Mouse (Mus musculus) erythroblast, embryonic 14.5 days (primary cell): ENCODE results near the gene Rsl1d1. TPM values are rescaled to one million over a fixed set of nuclear protein-coding genes. Genes with fewer than 3 reads are reported as not detected.

ENCODE experiments used
- H3K27me3 ChIP-seq: 2 replicates; pipeline ENCODE4 v1.6.1; 2012; ENCODE audit warnings: inconsistent platforms; ENCODE audit not compliant: control insufficient read depth
- H3K36me3 ChIP-seq: 2 replicates; pipeline ENCODE4 v1.6.1; 2012; ENCODE audit warnings: mild to moderate bottlenecking, inconsistent platforms; ENCODE audit not compliant: control insufficient read depth
- H3K4me1 ChIP-seq: 2 replicates; pipeline ENCODE4 v1.6.1; 2012; ENCODE audit warnings: inconsistent platforms; ENCODE audit not compliant: control insufficient read depth
- H3K4me3 ChIP-seq: replicated peaks from 2 replicates; pipeline ENCODE3; 2012; ENCODE audit warnings: moderate library complexity, mild to moderate bottlenecking, inconsistent platforms
- H3K9me3 ChIP-seq: 2 replicates; pipeline ENCODE4 v1.6.1; 2012; ENCODE audit warnings: low read length, inconsistent platforms, mixed read lengths; ENCODE audit not compliant: control insufficient read depth
- GATA1 ChIP-seq: IDR thresholded peaks from 2 replicates; pipeline ENCODE4 v1.6.1; 2012; ENCODE audit warnings: low read length, inconsistent platforms, mixed read lengths
- TAL1 ChIP-seq: IDR thresholded peaks from 3 replicates; pipeline ENCODE4 v1.6.1; 2012; ENCODE audit warnings: low read length, inconsistent platforms, mixed read lengths
- polyA plus RNA-seq: library from polyadenylated mRNA; stranded (reverse); fragments of >175 nt; gene quantifications from 2 replicates; pipeline ENCODE4 v1.2.3, GENCODE M21; 2012

Gene Rsl1d1
- polyA plus RNA-seq, 1 experiment = 0.77 TPM

GRCm38 (mm10) chr16:11197052-11197451 is 6.1 kb downstream of the Rsl1d1 start:
- Histone ChIP-seq H3K4me1 (peaks cover 20% of the 10 kb centered on the region), H3K9me3 (no peaks in the 10 kb centered on the region), H3K4me3 (no peak overlapping the region), H3K27me3 (no peaks in the 10 kb centered on the region), H3K36me3 (peaks cover 97% of the 10 kb centered on the region)
- no peak for TF ChIP-seq TAL1
- no peak for TF ChIP-seq GATA1

- Histone ChIP-seq H3K36me3 (peaks cover 74% of the 10 kb centered on the region), H3K4me1 (peaks cover 4% of the 10 kb centered on the region), H3K9me3 (no peaks in the 10 kb centered on the region), H3K4me3 (no peak overlapping the region), H3K27me3 (no peaks in the 10 kb centered on the region)
- TF ChIP-seq TAL1 (no peak), GATA1 (no peak)
Measured at GRCm38 (mm10) chr16:11193231-11193630, 9.9 kb downstream of the Rsl1d1 start.

- Histone ChIP-seq H3K36me3 (peaks cover 43% of the 10 kb centered on the region), H3K27me3 (no peaks in the 10 kb centered on the region), H3K9me3 (no peaks in the 10 kb centered on the region), H3K4me3 (no peak overlapping the region), H3K4me1 (no peaks in the 10 kb centered on the region)
- TF ChIP-seq TAL1 = no peak
- TF ChIP-seq GATA1 = no peak
Measured at GRCm38 (mm10) chr16:11190150-11190549, 13.0 kb downstream of the Rsl1d1 start.

- Histone ChIP-seq H3K4me3 (no peak overlapping the region), H3K4me1 (peaks cover 32% of the 10 kb centered on the region), H3K9me3 (no peaks in the 10 kb centered on the region), H3K27me3 (0 out of 2 replicates have a peak, but pooled peaks cover 2% of the 10 kb centered on the region), H3K36me3 (peaks cover 5% of the 10 kb centered on the region)
- TF ChIP-seq GATA1 (no peak), TAL1 (no peak)
Measured at GRCm38 (mm10) chr16:11177404-11177803, 25.7 kb downstream of the Rsl1d1 start.

GRCm38 (mm10) chr16:11176884-11177244 is 26.3 kb downstream of the Rsl1d1 start:
- peaks cover 7% of the 10 kb centered on the region for H3K36me3 ChIP-seq
- 0 out of 2 replicates have a peak, but pooled peaks cover 2% of the 10 kb centered on the region for H3K27me3 ChIP-seq
- H3K9me3 ChIP-seq = no peaks in the 10 kb centered on the region
- peaks cover 35% of the 10 kb centered on the region for H3K4me1 ChIP-seq
- TF ChIP-seq TAL1 (no peak), GATA1 (no peak)
- peak overlapping the region; percentile 91 for H3K4me3 ChIP-seq

- peaks cover 7% of the 10 kb centered on the region for H3K36me3 ChIP-seq
- H3K27me3 ChIP-seq = 0 out of 2 replicates have a peak, but pooled peaks cover 2% of the 10 kb centered on the region
- H3K4me1 ChIP-seq = peaks cover 36% of the 10 kb centered on the region
- peak within 1 kb of the TSS; percentile 91 for H3K4me3 ChIP-seq
- TF ChIP-seq GATA1 (no peak), TAL1 (no peak)
- no peaks in the 10 kb centered on the region for H3K9me3 ChIP-seq
Measured at GRCm38 (mm10) chr16:11176208-11176883, 26.8 kb downstream of the Rsl1d1 start, which contains the start of gene Zc3h7a. TSS of gene Zc3h7a (minus strand) at chr16:11176393.

GRCm38 (mm10) chr16:11175489-11176207 is 27.5 kb downstream of the Rsl1d1 start:
- no peak for TF ChIP-seq TAL1
- TF ChIP-seq GATA1 = no peak
- Histone ChIP-seq H3K4me1 (peaks cover 41% of the 10 kb centered on the region), H3K36me3 (peaks cover 7% of the 10 kb centered on the region), H3K27me3 (no peaks in the 10 kb centered on the region), H3K4me3 (peak overlapping the region; percentile 91), H3K9me3 (no peaks in the 10 kb centered on the region)

GRCm38 (mm10) chr16:11175100-11175488 is 28.0 kb downstream of the Rsl1d1 start:
- TF ChIP-seq GATA1 (no peak), TAL1 (no peak)
- H3K36me3 ChIP-seq = peaks cover 7% of the 10 kb centered on the region
- H3K27me3 ChIP-seq = no peaks in the 10 kb centered on the region
- peak overlapping the region; percentile 91 for H3K4me3 ChIP-seq
- H3K9me3 ChIP-seq = no peaks in the 10 kb centered on the region
- H3K4me1 ChIP-seq = peaks cover 41% of the 10 kb centered on the region

GRCm38 (mm10) chr16:11174671-11175081 is 28.5 kb downstream of the Rsl1d1 start:
- Histone ChIP-seq H3K9me3 (no peaks in the 10 kb centered on the region), H3K36me3 (peaks cover 7% of the 10 kb centered on the region), H3K4me1 (peaks cover 41% of the 10 kb centered on the region), H3K27me3 (no peaks in the 10 kb centered on the region), H3K4me3 (peak overlapping the region; percentile 91)
- no peak for TF ChIP-seq GATA1
- TF ChIP-seq TAL1 = no peak
